In the genomic region with DNA sequence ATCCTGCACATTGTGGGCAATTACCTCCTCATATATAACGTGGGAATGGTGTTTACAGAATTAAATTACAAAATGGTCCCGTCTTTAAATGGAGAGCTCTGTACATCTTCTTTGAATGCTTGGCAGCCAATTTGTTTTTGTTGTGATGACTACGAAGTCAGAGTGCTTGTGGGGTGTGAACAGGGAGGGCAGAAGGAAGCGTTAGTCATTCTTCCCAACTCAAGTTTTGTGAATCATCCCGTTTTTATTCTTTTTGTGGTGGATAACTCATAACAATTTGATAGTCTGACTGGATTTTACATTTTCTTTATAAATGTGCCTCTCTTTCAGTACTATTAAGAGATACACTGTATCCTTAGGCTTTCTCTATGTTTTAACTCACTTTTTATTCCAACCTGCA, we compare ENCODE assay signal across 30 mouse cellular contexts. TPM values are rescaled to one million over a fixed set of nuclear protein-coding genes. Genes with fewer than 3 reads are reported as not detected.
DNase-seq lines count a peak whose midpoint lies in the region; ATAC-seq and TF ChIP-seq lines count a peak whose summit lies in the region.
"Had no signal": no experiment of that assay in that cellular context is flagged by ENCODE, and none has a peak within 500 bp of the region (broad histone marks: within the 10 kb centered on the region; RNA-seq: fewer than 3 reads in every experiment).

No protein-coding gene starts in this region.

- in situ Hi-C loops in Patski (cut with MboI; ENCODE audit: low pct_unique_long_range_greater_than_20kb) = no loop called here

- H3K27me3 ChIP-seq in C2C12 (ENCODE audit: control insufficient read depth, insufficient read depth, insufficient read length) (no peaks in the 10 kb centered on the region), Patski (peaks cover 10% of the 10 kb centered on the region), myocyte (ENCODE audit: control insufficient read depth, insufficient read depth, insufficient read length) (no peaks in the 10 kb centered on the region)
- H3K27me3 ChIP-seq in forebrain, embryonic 16.5 days (replicated peaks; ENCODE audit: control insufficient read depth, insufficient read depth, low read length) = no peaks in the 10 kb centered on the region
- no peaks in the 10 kb centered on the region; the same call in 1 of the 2 replicates for H3K27me3 ChIP-seq in forebrain, postnatal 0 days (ENCODE audit: insufficient read depth, low read length)
- H3K27me3 ChIP-seq: CH12.LX; embryonic facial prominence, embryonic 12.5 days; embryonic facial prominence, embryonic 15.5 days; forebrain, embryonic 13.5 days; heart, embryonic 13.5 days had no signal

- no peak for ATAC-seq in Patski
- ATAC-seq in forebrain, embryonic 16.5 days = no peak
- ATAC-seq in forebrain, postnatal 0 days = no peak
- ATAC-seq: forebrain, embryonic 13.5 days; hindbrain, postnatal 0 days; inflammation-experienced regulatory T-cells, adult 6 months; intestine, embryonic 16.5 days had no signal

- intact Hi-C loops in gastrocnemius, postnatal 36 days (cut with DNase I) = no loop called here

- peak overlapping the region; percentile 66 for H3K4me2 ChIP-seq in myocyte (ENCODE audit: low read depth)
- H3K4me2 ChIP-seq in forebrain, embryonic 16.5 days (ENCODE audit: low read length) = no peak overlapping the region
- no peak overlapping the region for H3K4me2 ChIP-seq in forebrain, postnatal 0 days (ENCODE audit: low read depth)
- H3K4me2 ChIP-seq: embryonic facial prominence, embryonic 12.5 days; embryonic facial prominence, embryonic 15.5 days; forebrain, embryonic 13.5 days; heart, embryonic 13.5 days; hindbrain, embryonic 14.5 days had no signal

- 74% methylated on average over 5 of the region's 5 CpGs for WGBS in forebrain, embryonic 16.5 days
- WGBS in forebrain, postnatal 0 days = 68% methylated on average over 5 of the region's 5 CpGs

- H3K36me3 ChIP-seq in C2C12 (ENCODE audit: control insufficient read depth, insufficient read depth) = no peaks in the 10 kb centered on the region
- no peaks in the 10 kb centered on the region for H3K36me3 ChIP-seq in myocyte (ENCODE audit: control insufficient read depth, insufficient read depth)
- no peaks in the 10 kb centered on the region for H3K36me3 ChIP-seq in forebrain, embryonic 16.5 days (ENCODE audit: control insufficient read depth, insufficient read depth)
- H3K36me3 ChIP-seq in forebrain, postnatal 0 days (ENCODE audit: insufficient read depth) = no peaks in the 10 kb centered on the region
- H3K36me3 ChIP-seq: embryonic facial prominence, embryonic 12.5 days; embryonic facial prominence, embryonic 15.5 days; forebrain, embryonic 10.5 days; G1E; heart, embryonic 10.5 days; heart, embryonic 13.5 days had no signal

- no peak overlapping the region for H3K9ac ChIP-seq in forebrain, embryonic 16.5 days (replicated peaks; ENCODE audit: low read depth, low read length)
- H3K9ac ChIP-seq in forebrain, postnatal 0 days = no peak overlapping the region
- H3K9ac ChIP-seq: embryonic facial prominence, embryonic 12.5 days; embryonic facial prominence, embryonic 15.5 days; forebrain, embryonic 13.5 days; heart, embryonic 13.5 days; hindbrain, embryonic 14.5 days had no signal

- DNase-seq in 3134 (ENCODE audit: extremely low read depth, insufficient read length, low spot score) = peak; percentile 41
- DNase-seq in Patski (ENCODE audit: low read depth, low spot score) = peak; percentile 15
- no peak for DNase-seq in forebrain, postnatal 0 days
- no peak for DNase-seq in gastrocnemius, postnatal 36 days
- DNase-seq: adrenal gland, postnatal 10 days; adrenal gland, postnatal 36 days; cerebellum, adult 11 months; cerebellum, adult 2 months; cerebellum, adult 9-11 months; cerebellum, postnatal 25 days; gastrocnemius, postnatal 25 days; heart, adult 2 months; heart, postnatal 14 days; heart, postnatal 4 days had no signal

- CTCF ChIA-PET in Patski (lab: Charles Lee) = no interaction called here

- TF ChIP-seq CTCF in C2C12 (IDR thresholded peaks at IDR 0.05; ENCODE audit: control insufficient read depth, insufficient read depth, insufficient read length) (no peak), Patski (IDR thresholded peaks at IDR 0.05) (no peak)
- no peak for TF ChIP-seq CTCF in forebrain, postnatal 0 days (IDR thresholded peaks at IDR 0.05; ENCODE audit: low read depth)

- POLR2A ChIA-PET in Patski (lab: Charles Lee) = no interaction called here

- H3K4me3 ChIP-seq in C2C12 (ENCODE audit: insufficient read depth, poor library complexity, severe bottlenecking) = no peak overlapping the region
- no peak overlapping the region for H3K4me3 ChIP-seq in myocyte
- H3K4me3 ChIP-seq in forebrain, embryonic 16.5 days (replicated peaks; ENCODE audit: low read length) = no peak overlapping the region
- H3K4me3 ChIP-seq in forebrain, postnatal 0 days (ENCODE audit: low read depth, low read length) = no peak overlapping the region
- H3K4me3 ChIP-seq: embryonic facial prominence, embryonic 12.5 days; embryonic facial prominence, embryonic 15.5 days; erythroblast, embryonic 14.5 days; forebrain, embryonic 10.5 days; forebrain, embryonic 13.5 days; heart, adult 2 months; heart, embryonic 10.5 days; heart, embryonic 13.5 days had no signal

- H3K79me3 ChIP-seq in C2C12 (ENCODE audit: low read depth) = no peaks in the 10 kb centered on the region

- H3K79me2 ChIP-seq in C2C12 (ENCODE audit: control insufficient read depth, insufficient read depth) (no peaks in the 10 kb centered on the region), myocyte (ENCODE audit: control insufficient read depth, insufficient read depth) (no peaks in the 10 kb centered on the region)

- H3ac ChIP-seq in C2C12 (ENCODE audit: control insufficient read depth, insufficient read length, low read depth) (no peak overlapping the region), myocyte (ENCODE audit: control insufficient read depth, insufficient read length) (no peak overlapping the region)

- no peak overlapping the region for H3K27ac ChIP-seq in forebrain, embryonic 16.5 days (ENCODE audit: low read length)
- H3K27ac ChIP-seq in forebrain, postnatal 0 days (ENCODE audit: low read depth, low read length) = no peak overlapping the region
- H3K27ac ChIP-seq: embryonic facial prominence, embryonic 12.5 days; embryonic facial prominence, embryonic 15.5 days; forebrain, embryonic 10.5 days; forebrain, embryonic 13.5 days; heart, adult 2 months; heart, embryonic 10.5 days; heart, embryonic 13.5 days; hindbrain, embryonic 14.5 days; hindbrain, postnatal 0 days had no signal

- H3K4me1 ChIP-seq in forebrain, embryonic 16.5 days (replicated peaks; ENCODE audit: control insufficient read depth, insufficient read depth, low read length) = no peaks in the 10 kb centered on the region
- H3K4me1 ChIP-seq in forebrain, postnatal 0 days (ENCODE audit: insufficient read depth) = no peaks in the 10 kb centered on the region
- H3K4me1 ChIP-seq: embryonic facial prominence, embryonic 12.5 days; embryonic facial prominence, embryonic 15.5 days; forebrain, embryonic 10.5 days; forebrain, embryonic 13.5 days; heart, embryonic 10.5 days; heart, embryonic 13.5 days had no signal

- TF ChIP-seq POLR2A in myocyte (IDR thresholded peaks at IDR 0.05; ENCODE audit: insufficient read length, low read depth) = no peak

- no peaks in the 10 kb centered on the region for H3K9me3 ChIP-seq in forebrain, embryonic 16.5 days (ENCODE audit: control insufficient read depth, low read length)
- H3K9me3 ChIP-seq in forebrain, postnatal 0 days (ENCODE audit: low read length) = no peaks in the 10 kb centered on the region
- H3K9me3 ChIP-seq: embryonic facial prominence, embryonic 12.5 days; embryonic facial prominence, embryonic 15.5 days; forebrain, embryonic 10.5 days; forebrain, embryonic 13.5 days; G1E; heart, embryonic 10.5 days; heart, embryonic 13.5 days had no signal

TF ChIP-seq in C2C12, 6 proteins besides CTCF, POLR2A, EP300 and RAD21:
- TF ChIP-seq MYOD1 (IDR thresholded peaks at IDR 0.05; ENCODE audit: control insufficient read depth, insufficient read length, low read depth) (no peak), MAX (IDR thresholded peaks at IDR 0.05) (no peak), CEBPB (IDR thresholded peaks at IDR 0.05; ENCODE audit: low read depth) (no peak), USF1 (IDR thresholded peaks at IDR 0.05; ENCODE audit: low read depth) (no peak), FOSL1 (IDR thresholded peaks at IDR 0.05; ENCODE audit: insufficient read depth, low read length, poor library complexity, severe bottlenecking) (peak; percentile 90), MYOG (IDR thresholded peaks at IDR 0.05; ENCODE audit: control insufficient read depth, extremely low read depth, insufficient read length) (no peak)
TF ChIP-seq in C2C12: peak in this region for 1.

TF ChIP-seq in myocyte, 11 proteins besides CTCF, POLR2A, EP300 and RAD21:
- TF ChIP-seq MAX (IDR thresholded peaks at IDR 0.05; ENCODE audit: low read depth) (peak; percentile 42), MYOD1 (IDR thresholded peaks at IDR 0.05; ENCODE audit: control insufficient read depth in 1 of 3, insufficient read length in 2 of 3, low read depth in 2 of 3) (no peak), CEBPB (IDR thresholded peaks at IDR 0.05; ENCODE audit: insufficient read depth, poor library complexity, severe bottlenecking) (no peak), REST (IDR thresholded peaks at IDR 0.05; ENCODE audit: insufficient read depth, insufficient read length) (no peak)

RNA-seq across cellular contexts. Expression of gene Pcgf5, which starts 42.6 kb away (rescaled TPM):
- polyA plus RNA-seq in C2C12 (2012; fragmentation: generic; extraction: Trizol) (11.0 TPM), Patski (2021) (13.3 TPM), myocyte (2012; fragmentation: generic; extraction: Trizol) (13.9 TPM)
- 12.3 and 15.8 TPM in 2 replicates for polyA plus RNA-seq in forebrain, embryonic 16.5 days (2015; fragmentation: Nextera tagmentation; extraction: Ambion mirVana)
- total RNA-seq in forebrain, postnatal 0 days (2014; rRNA removed) = 3.1 and 5.1 TPM in 2 replicates
- 5.1 and 7.4 TPM in 2 replicates for polyA plus RNA-seq in forebrain, postnatal 0 days (2015; fragmentation: Nextera tagmentation; extraction: Ambion mirVana)
- total RNA-seq in gastrocnemius, postnatal 36 days (2021) = 10 to 100 TPM; 25.8 to 33.3 TPM

Comparison
In these comparisons a context has a peak if more than half of its experiments do, and no peak if none do; other contexts are left out.
1. DNase-seq: peak in 3134 (single experiment) and Patski (single experiment); none in forebrain, postnatal 0 days (single experiment) and gastrocnemius, postnatal 36 days (0 of 2).